Mouse (Mus musculus) kidney, embryonic 16.5 days (tissue): ENCODE results near the gene Sla2. TPM values are rescaled to one million over a fixed set of nuclear protein-coding genes. Genes with fewer than 3 reads are reported as not detected.
"Not testable (repeated sequence)": the region's sequence is repeated elsewhere in the genome, so short reads cannot be mapped to it uniquely, and the experiment has no call there.

ENCODE experiments used
- ATAC-seq: fragments of 200-750 bp; cut with Nextera tagmentation; 2 replicates; pipeline ENCODE4 v1.8.0; 2017; ENCODE audit warnings: moderate TSS enrichment; ENCODE audit not compliant: low FRiP score, low TSS enrichment
- H3K27ac ChIP-seq: fragments of 300-500 bp; sonication (generic); 2 replicates; pipeline ENCODE4 v1.5.1; 2014; ENCODE audit warnings: low read length
- H3K27me3 ChIP-seq: fragments of 300-500 bp; sonication (generic); 2 replicates; pipeline ENCODE4 v1.6.1; 2014; ENCODE audit warnings: low read length, control low read depth, mixed read lengths; ENCODE audit not compliant: insufficient read depth
- H3K36me3 ChIP-seq: fragments of 300-500 bp; sonication (generic); 2 replicates; pipeline ENCODE4 v1.6.1; 2014; ENCODE audit warnings: low read length, control low read depth, mixed read lengths; ENCODE audit not compliant: insufficient read depth
- H3K4me1 ChIP-seq: fragments of 300-500 bp; sonication (generic); 2 replicates; pipeline ENCODE4 v1.6.1; 2014; ENCODE audit warnings: low read length, control low read depth, mixed read lengths; ENCODE audit not compliant: insufficient read depth
- H3K4me2 ChIP-seq: fragments of 300-500 bp; sonication (generic); replicated peaks from 2 replicates; pipeline ENCODE4 v1.6.1; 2014; ENCODE audit warnings: low read depth, low read length
- H3K4me3 ChIP-seq: fragments of 300-500 bp; sonication (generic); 2 replicates; pipeline ENCODE4 v1.5.1; 2014; ENCODE audit warnings: mild to moderate bottlenecking, low read length
- H3K9ac ChIP-seq: fragments of 300-500 bp; sonication (generic); replicated peaks from 2 replicates; pipeline ENCODE4 v1.6.1; 2014; ENCODE audit warnings: low read length
- H3K9me3 ChIP-seq: fragments of 300-500 bp; sonication (generic); 2 replicates; pipeline ENCODE4 v1.6.1; 2016; ENCODE audit warnings: low read length, control low read depth
- WGBS: fragments of 180-500 bp; shearing (Covaris S2); extraction: QIAGEN DNeasy Blood & Tissue Kit; methylation state at CpG from one replicate; pipeline ENCODE4 v1.1.7; 2014; 5-methylcytosine and 5-hydroxymethylcytosine counted together
- polyA plus RNA-seq: library from polyadenylated mRNA; unstranded; fragments of >200 nt; fragmentation: Nextera tagmentation; extraction: Ambion mirVana; gene quantifications from 2 replicates; pipeline ENCODE4 v1.2.1, GENCODE M21; 2015

Sla2 gene
- polyA plus RNA-seq, 1 experiment from 2014 or later = 0.36 TPM

- Histone ChIP-seq H3K27me3 (no peaks in the 10 kb centered on the region), H3K4me2 (no peak overlapping the region), H3K4me1 (peaks cover 6% of the 10 kb centered on the region; the same call in 1 of the 2 replicates), H3K36me3 (peaks cover 7% of the 10 kb centered on the region; the same call in 1 of the 2 replicates), H3K9ac (no peak overlapping the region), H3K4me3 (no peak overlapping the region), H3K27ac (peak overlapping the region; percentile 23; the same call in 1 of the 2 replicates), H3K9me3 (no peaks in the 10 kb centered on the region)
- no peak for ATAC-seq
- 27% methylated on average over 3 of the region's 3 CpGs for WGBS
These were observed 37.4 kb upstream of the Sla2 start for GRCm38 (mm10) chr2:156924210-156924898.

- H3K4me3 ChIP-seq = no peak overlapping the region
- no peaks in the 10 kb centered on the region for H3K27me3 ChIP-seq
- no peak overlapping the region for H3K27ac ChIP-seq
- H3K9me3 ChIP-seq = no peaks in the 10 kb centered on the region
- no peak overlapping the region for H3K9ac ChIP-seq
- peaks cover 6% of the 10 kb centered on the region; the same call in 1 of the 2 replicates for H3K4me1 ChIP-seq
- WGBS = 86% methylated on average over 5 of the region's 5 CpGs
- H3K36me3 ChIP-seq = peaks cover 4% of the 10 kb centered on the region; the same call in 1 of the 2 replicates
- H3K4me2 ChIP-seq = no peak overlapping the region
- no peak for ATAC-seq
These were observed 36.1 kb upstream of the Sla2 start for GRCm38 (mm10) chr2:156923057-156923456.

- Histone ChIP-seq H3K4me2 (no peak overlapping the region), H3K4me1 (peaks cover 6% of the 10 kb centered on the region; the same call in 1 of the 2 replicates), H3K27me3 (no peaks in the 10 kb centered on the region), H3K9me3 (no peaks in the 10 kb centered on the region), H3K27ac (no peak overlapping the region), H3K9ac (no peak overlapping the region), H3K4me3 (no peak overlapping the region), H3K36me3 (no peaks in the 10 kb centered on the region)
- WGBS = 49% methylated on average over 2 of the region's 2 CpGs
- ATAC-seq = no peak
These were observed 32.8 kb upstream of the Sla2 start for GRCm38 (mm10) chr2:156919796-156920195.

GRCm38 (mm10) chr2:156919191-156919590 is 32.2 kb upstream of the Sla2 start:
- H3K4me1 ChIP-seq, H3K27me3 ChIP-seq, H3K9ac ChIP-seq, H3K4me2 ChIP-seq, H3K36me3 ChIP-seq, H3K9me3 ChIP-seq, H3K27ac ChIP-seq, ATAC-seq, H3K4me3 ChIP-seq: not testable (repeated sequence)
- 86% methylated on average over 11 of the region's 11 CpGs for WGBS

- H3K9ac ChIP-seq = no peak overlapping the region
- ATAC-seq = no peak
- no peak overlapping the region for H3K4me2 ChIP-seq
- no peaks in the 10 kb centered on the region for H3K36me3 ChIP-seq
- 62% methylated on average over 4 of the region's 4 CpGs for WGBS
- H3K27ac ChIP-seq = no peak overlapping the region
- no peaks in the 10 kb centered on the region for H3K4me1 ChIP-seq
- H3K9me3 ChIP-seq = no peaks in the 10 kb centered on the region
- no peaks in the 10 kb centered on the region for H3K27me3 ChIP-seq
- no peak overlapping the region for H3K4me3 ChIP-seq
These were observed 31.6 kb upstream of the Sla2 start for GRCm38 (mm10) chr2:156918562-156918961.

- Histone ChIP-seq H3K4me2 (no peak overlapping the region), H3K4me3 (no peak overlapping the region), H3K27ac (no peak overlapping the region), H3K9ac (no peak overlapping the region), H3K4me1 (no peaks in the 10 kb centered on the region), H3K27me3 (no peaks in the 10 kb centered on the region), H3K9me3 (no peaks in the 10 kb centered on the region), H3K36me3 (no peaks in the 10 kb centered on the region)
- no peak for ATAC-seq
- WGBS = 77% methylated on average over 3 of the region's 3 CpGs
These were observed 29.6 kb upstream of the Sla2 start for GRCm38 (mm10) chr2:156916419-156917125.

GRCm38 (mm10) chr2:156915559-156915958 is 28.6 kb upstream of the Sla2 start:
- no peak overlapping the region for H3K4me2 ChIP-seq
- H3K9ac ChIP-seq = no peak overlapping the region
- H3K27ac ChIP-seq = no peak overlapping the region
- no peaks in the 10 kb centered on the region for H3K27me3 ChIP-seq
- no peaks in the 10 kb centered on the region for H3K4me1 ChIP-seq
- ATAC-seq = no peak
- H3K9me3 ChIP-seq = no peaks in the 10 kb centered on the region
- 80% methylated on average over 3 of the region's 3 CpGs for WGBS
- no peaks in the 10 kb centered on the region for H3K36me3 ChIP-seq
- no peak overlapping the region for H3K4me3 ChIP-seq

- Histone ChIP-seq H3K4me1 (no peaks in the 10 kb centered on the region), H3K9me3 (no peaks in the 10 kb centered on the region), H3K4me2 (no peak overlapping the region), H3K27ac (no peak overlapping the region), H3K27me3 (no peaks in the 10 kb centered on the region), H3K4me3 (no peak overlapping the region), H3K36me3 (no peaks in the 10 kb centered on the region), H3K9ac (no peak overlapping the region)
- no peak for ATAC-seq
- WGBS = 58% methylated on average over 5 of the region's 5 CpGs
These were observed 26.2 kb upstream of the Sla2 start for GRCm38 (mm10) chr2:156913191-156913590.

- not testable (repeated sequence) for H3K27me3 ChIP-seq, ATAC-seq, H3K36me3 ChIP-seq, H3K4me2 ChIP-seq, H3K9me3 ChIP-seq, H3K4me3 ChIP-seq, H3K9ac ChIP-seq, H3K27ac ChIP-seq, H3K4me1 ChIP-seq
- WGBS = 34% methylated on average over 4 of the region's 4 CpGs
These were observed 18.9 kb upstream of the Sla2 start for GRCm38 (mm10) chr2:156905931-156906330.
